Mouse (Mus musculus): Measurements from ENCODE around the gene Taf4. TPM values are rescaled to one million over a fixed set of nuclear protein-coding genes. Genes with fewer than 3 reads are reported as not detected.

The Taf4 gene
- polyA plus RNA-seq, 1 experiment from 2014 or later, result 3.9 TPM

- H3K4me2 ChIP-seq, result no peak overlapping the region
- no peak overlapping the region for H3K4me3 ChIP-seq
- peaks cover 38% of the 10 kb centered on the region for H3K36me3 ChIP-seq (replicated peaks)
- H3K9ac ChIP-seq, result no peak overlapping the region
- H3K4me1 ChIP-seq, result no peaks in the 10 kb centered on the region
- WGBS, result 76% methylated on average over 4 of the region's 4 CpGs
- no peaks in the 10 kb centered on the region for H3K9me3 ChIP-seq
- ATAC-seq (replicated peaks), result no peak
- H3K27ac ChIP-seq, result no peak overlapping the region
- no peaks in the 10 kb centered on the region for H3K27me3 ChIP-seq (replicated peaks)
These were observed 56.4 kb downstream of the Taf4 start for GRCm38 (mm10) chr2:179920042-179920441.

GRCm38 (mm10) chr2:179916877-179917673 is 59.4 kb downstream of the Taf4 start:
- Histone ChIP-seq H3K9ac (no peak overlapping the region), H3K4me3 (no peak overlapping the region), H3K4me1 (no peaks in the 10 kb centered on the region), H3K27me3 (replicated peaks) (no peaks in the 10 kb centered on the region), H3K4me2 (no peak overlapping the region), H3K36me3 (replicated peaks) (peaks cover 26% of the 10 kb centered on the region), H3K27ac (0 out of 2 replicates have a peak overlapping the region, but pooled peaks have one; percentile 40), H3K9me3 (no peaks in the 10 kb centered on the region)
- 33% methylated on average over 5 of the region's 5 CpGs for WGBS
- ATAC-seq (replicated peaks), result peak; percentile 87

GRCm38 (mm10) chr2:179914246-179914645 is 62.2 kb downstream of the Taf4 start:
- no peak overlapping the region for H3K9ac ChIP-seq
- H3K4me3 ChIP-seq, result no peak overlapping the region
- H3K4me2 ChIP-seq, result no peak overlapping the region
- ATAC-seq (replicated peaks), result no peak
- no peaks in the 10 kb centered on the region for H3K9me3 ChIP-seq
- no peaks in the 10 kb centered on the region for H3K4me1 ChIP-seq
- peaks cover 15% of the 10 kb centered on the region; the same call in 1 of the 2 replicates for H3K36me3 ChIP-seq (replicated peaks)
- H3K27me3 ChIP-seq (replicated peaks), result no peaks in the 10 kb centered on the region
- WGBS, result 87% methylated on average over 2 of the region's 2 CpGs
- no peak overlapping the region for H3K27ac ChIP-seq

GRCm38 (mm10) chr2:179913349-179913748 is 63.1 kb downstream of the Taf4 start:
- no peak for ATAC-seq (replicated peaks)
- Histone ChIP-seq H3K36me3 (replicated peaks) (peaks cover 15% of the 10 kb centered on the region; the same call in 1 of the 2 replicates), H3K27me3 (replicated peaks) (no peaks in the 10 kb centered on the region), H3K4me1 (no peaks in the 10 kb centered on the region), H3K4me3 (no peak overlapping the region), H3K4me2 (no peak overlapping the region), H3K9me3 (no peaks in the 10 kb centered on the region), H3K27ac (no peak overlapping the region), H3K9ac (no peak overlapping the region)
- WGBS, result 49% methylated on average over 15 of the region's 15 CpGs

- no peak for ATAC-seq (replicated peaks)
- no peaks in the 10 kb centered on the region for H3K4me1 ChIP-seq
- H3K9me3 ChIP-seq, result no peaks in the 10 kb centered on the region
- WGBS, result 50% methylated on average over 12 of the region's 12 CpGs
- no peak overlapping the region for H3K27ac ChIP-seq
- H3K4me2 ChIP-seq, result no peak overlapping the region
- H3K36me3 ChIP-seq (replicated peaks), result peaks cover 15% of the 10 kb centered on the region; the same call in 1 of the 2 replicates
- H3K9ac ChIP-seq, result no peak overlapping the region
- no peaks in the 10 kb centered on the region for H3K27me3 ChIP-seq (replicated peaks)
- H3K4me3 ChIP-seq, result no peak overlapping the region
These were observed 63.5 kb downstream of the Taf4 start for GRCm38 (mm10) chr2:179912911-179913310.

GRCm38 (mm10) chr2:179896949-179897348 is 79.5 kb downstream of the Taf4 start:
- Histone ChIP-seq H3K27me3 (replicated peaks) (no peaks in the 10 kb centered on the region), H3K4me2 (no peak overlapping the region), H3K27ac (no peak overlapping the region), H3K9ac (no peak overlapping the region), H3K4me1 (no peaks in the 10 kb centered on the region), H3K36me3 (replicated peaks) (0 out of 2 replicates have a peak, but pooled peaks cover 3% of the 10 kb centered on the region), H3K4me3 (no peak overlapping the region), H3K9me3 (no peaks in the 10 kb centered on the region)
- WGBS, result 86% methylated on average over 2 of the region's 2 CpGs
- ATAC-seq (replicated peaks), result no peak

GRCm38 (mm10) chr2:179891048-179891447 is 85.4 kb downstream of the Taf4 start:
- Histone ChIP-seq H3K27me3 (replicated peaks) (no peaks in the 10 kb centered on the region), H3K36me3 (replicated peaks) (0 out of 2 replicates have a peak, but pooled peaks cover 3% of the 10 kb centered on the region), H3K4me2 (no peak overlapping the region), H3K9ac (no peak overlapping the region), H3K4me1 (no peaks in the 10 kb centered on the region), H3K9me3 (no peaks in the 10 kb centered on the region), H3K4me3 (no peak overlapping the region), H3K27ac (no peak overlapping the region)
- no peak for ATAC-seq (replicated peaks)
- WGBS, result 78% methylated on average over 3 of the region's 3 CpGs

GRCm38 (mm10) chr2:179884561-179884960 is 91.9 kb downstream of the Taf4 start:
- H3K4me1 ChIP-seq, result no peaks in the 10 kb centered on the region
- H3K27ac ChIP-seq, result no peak overlapping the region
- no peak overlapping the region for H3K9ac ChIP-seq
- H3K4me3 ChIP-seq, result no peak overlapping the region
- no peaks in the 10 kb centered on the region for H3K36me3 ChIP-seq (replicated peaks)
- no peaks in the 10 kb centered on the region for H3K9me3 ChIP-seq
- WGBS, result 51% methylated on average over 7 of the region's 7 CpGs
- H3K4me2 ChIP-seq, result no peak overlapping the region
- ATAC-seq (replicated peaks), result no peak
- H3K27me3 ChIP-seq (replicated peaks), result no peaks in the 10 kb centered on the region

GRCm38 (mm10) chr2:179877551-179878215 is 98.8 kb downstream of the Taf4 start:
- H3K9ac ChIP-seq, result no peak overlapping the region
- no peaks in the 10 kb centered on the region for H3K36me3 ChIP-seq (replicated peaks)
- no peaks in the 10 kb centered on the region for H3K27me3 ChIP-seq (replicated peaks)
- WGBS, result 56% methylated on average over 9 of the region's 9 CpGs
- H3K9me3 ChIP-seq, result no peaks in the 10 kb centered on the region
- H3K4me2 ChIP-seq, result no peak overlapping the region
- H3K4me1 ChIP-seq, result no peaks in the 10 kb centered on the region
- no peak overlapping the region for H3K27ac ChIP-seq
- no peak overlapping the region for H3K4me3 ChIP-seq
- ATAC-seq (replicated peaks), result no peak

GRCm38 (mm10) chr2:179875147-179875546 is 101.3 kb downstream of the Taf4 start:
- H3K4me1 ChIP-seq, result 0 out of 2 replicates have a peak, but pooled peaks cover 5% of the 10 kb centered on the region
- no peak overlapping the region for H3K4me3 ChIP-seq
- no peaks in the 10 kb centered on the region for H3K36me3 ChIP-seq (replicated peaks)
- ATAC-seq (replicated peaks), result peak; percentile 54
- H3K27ac ChIP-seq, result no peak overlapping the region
- 4% methylated on average over 3 of the region's 3 CpGs for WGBS
- no peaks in the 10 kb centered on the region for H3K27me3 ChIP-seq (replicated peaks)
- no peaks in the 10 kb centered on the region for H3K9me3 ChIP-seq
- H3K9ac ChIP-seq, result no peak overlapping the region
- no peak overlapping the region for H3K4me2 ChIP-seq

- H3K4me2 ChIP-seq, result no peak overlapping the region
- H3K9ac ChIP-seq, result no peak overlapping the region
- H3K36me3 ChIP-seq (replicated peaks), result no peaks in the 10 kb centered on the region
- H3K4me3 ChIP-seq, result no peak overlapping the region
- peaks cover 12% of the 10 kb centered on the region for H3K4me1 ChIP-seq
- no peak overlapping the region for H3K27ac ChIP-seq
- WGBS, result 50% methylated on average over 5 of the region's 5 CpGs
- H3K9me3 ChIP-seq, result no peaks in the 10 kb centered on the region
- no peak for ATAC-seq (replicated peaks)
- no peaks in the 10 kb centered on the region for H3K27me3 ChIP-seq (replicated peaks)
These were observed 103.1 kb downstream of the Taf4 start for GRCm38 (mm10) chr2:179873315-179873714.

GRCm38 (mm10) chr2:179872724-179873123 is 103.7 kb downstream of the Taf4 start:
- H3K4me1 ChIP-seq, result peaks cover 12% of the 10 kb centered on the region
- H3K36me3 ChIP-seq (replicated peaks), result no peaks in the 10 kb centered on the region
- H3K9ac ChIP-seq, result no peak overlapping the region
- no peak overlapping the region for H3K4me3 ChIP-seq
- H3K27ac ChIP-seq, result no peak overlapping the region
- H3K27me3 ChIP-seq (replicated peaks), result no peaks in the 10 kb centered on the region
- no peaks in the 10 kb centered on the region for H3K9me3 ChIP-seq
- no peak overlapping the region for H3K4me2 ChIP-seq
- WGBS, result 64% methylated on average over 5 of the region's 5 CpGs
- peak; percentile 51 for ATAC-seq (replicated peaks)
